Mouse (Mus musculus) duodenum, adult 2 months (tissue): ENCODE measurements around the gene Usp36. TPM values are rescaled to one million over a fixed set of nuclear protein-coding genes. Genes with fewer than 3 reads are reported as not detected.

Experiments
- polyA plus RNA-seq: library from polyadenylated mRNA; depleted of rRNA; stranded (reverse); fragments of >200 nt; gene quantifications from 2 replicates; pipeline ENCODE4 v1.2.3, GENCODE M21; 2012; ENCODE audit warnings: low replicate concordance; rRNA removed

Gene Usp36
- 10.0 and 16.6 TPM in 2 replicates for polyA plus RNA-seq

GRCm38 (mm10) chr11:118289999-118290889 is at the start of gene Usp36:
Gene Usp36, minus strand, starts transcription at chr11:118290244.

DNA sequence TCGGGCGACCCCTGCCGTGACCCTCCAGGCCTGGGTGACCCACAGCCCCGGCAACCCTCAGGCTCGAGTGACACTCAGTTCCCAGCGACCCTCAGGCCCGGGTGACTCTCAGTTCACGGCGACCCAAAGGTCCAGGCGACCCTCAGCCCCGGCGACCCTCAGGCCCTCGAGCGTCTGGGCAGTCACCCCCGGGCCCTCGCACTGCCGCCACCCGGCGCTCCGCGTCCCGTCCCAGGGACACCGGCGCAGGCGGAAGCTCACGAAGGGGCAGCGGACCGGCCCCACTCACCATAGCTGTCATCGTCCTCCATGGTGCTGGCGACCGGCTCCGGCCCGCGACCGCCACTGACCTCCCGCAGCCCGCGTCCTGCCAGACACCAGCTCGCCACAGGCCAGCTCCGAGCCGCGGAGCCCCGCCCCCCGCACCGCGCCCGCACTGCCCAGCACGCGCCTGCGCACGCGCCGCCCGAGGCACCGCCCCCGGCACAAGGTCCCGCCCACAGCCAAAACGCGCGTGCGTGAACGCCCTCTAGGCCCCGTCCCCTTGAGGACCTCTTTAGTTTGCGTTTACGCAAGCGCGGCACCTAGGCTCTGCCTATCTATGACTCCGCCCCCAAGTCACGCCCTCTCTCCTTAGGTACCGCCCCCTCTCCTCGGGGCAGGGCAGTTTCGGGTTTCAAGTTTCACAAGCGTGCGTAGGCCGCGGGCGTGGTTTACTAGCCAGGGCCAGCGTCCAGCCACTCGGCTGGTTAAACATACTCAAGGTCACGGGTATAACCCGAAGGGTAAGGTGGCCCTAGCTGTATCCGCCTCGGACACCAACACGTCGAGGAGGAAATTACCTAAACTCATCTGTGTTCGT is 41.7 kb downstream of the Usp36 start, which contains the start of gene Cyth1:
Gene Cyth1, minus strand, starts transcription at position 443 of the 862 bp plus-strand sequence.

Other genes starting within 250 kb of the Usp36 start
- gene Dnah17, start 159.6 kb downstream of the Usp36 start, polyA plus RNA-seq = 0.05 and 0.19 TPM in 2 replicates
- 8.5 and 16.5 TPM in 2 replicates for gene Cyth1, start 41.7 kb downstream of the Usp36 start, polyA plus RNA-seq
- 0.08 and 0.14 TPM in 2 replicates for gene Cep295nl, start 52.3 kb upstream of the Usp36 start, polyA plus RNA-seq
- 31.0 and 32.9 TPM in 2 replicates for gene Timp2, start 65.5 kb upstream of the Usp36 start, polyA plus RNA-seq
- 449 and 760 TPM in 2 replicates for gene Lgals3bp, start 111.8 kb upstream of the Usp36 start, polyA plus RNA-seq
- gene Cant1, start 128.8 kb upstream of the Usp36 start, polyA plus RNA-seq = 122 and 162 TPM in 2 replicates
- gene C1qtnf1, start 138.0 kb upstream of the Usp36 start, polyA plus RNA-seq = 4.5 TPM in 2 replicates
- 30.6 and 33.4 TPM in 2 replicates for gene Engase, start 186.6 kb upstream of the Usp36 start, polyA plus RNA-seq